Mouse (Mus musculus) brain, embryonic 14.5 days (tissue): ENCODE measurements around the gene Dock10.

ENCODE experiments used
- CTCF ChIP-seq: fragments of 200-500 bp; IDR thresholded peaks from 2 replicates; pipeline ENCODE4 v1.5.1; 2012; ENCODE audit warnings: inconsistent platforms, mild to moderate bottlenecking, moderate library complexity, borderline replicate concordance; ENCODE audit not compliant: insufficient read depth, insufficient read length; ENCODE audit errors: extremely low read depth
- POLR2A ChIP-seq: fragments of 200-500 bp; IDR thresholded peaks from 2 replicates; pipeline ENCODE4 v1.6.1; 2012; ENCODE audit warnings: mild to moderate bottlenecking, inconsistent platforms, borderline replicate concordance; ENCODE audit not compliant: poor library complexity, insufficient read depth, insufficient read length, severe bottlenecking; ENCODE audit errors: extremely low read depth

DNA sequence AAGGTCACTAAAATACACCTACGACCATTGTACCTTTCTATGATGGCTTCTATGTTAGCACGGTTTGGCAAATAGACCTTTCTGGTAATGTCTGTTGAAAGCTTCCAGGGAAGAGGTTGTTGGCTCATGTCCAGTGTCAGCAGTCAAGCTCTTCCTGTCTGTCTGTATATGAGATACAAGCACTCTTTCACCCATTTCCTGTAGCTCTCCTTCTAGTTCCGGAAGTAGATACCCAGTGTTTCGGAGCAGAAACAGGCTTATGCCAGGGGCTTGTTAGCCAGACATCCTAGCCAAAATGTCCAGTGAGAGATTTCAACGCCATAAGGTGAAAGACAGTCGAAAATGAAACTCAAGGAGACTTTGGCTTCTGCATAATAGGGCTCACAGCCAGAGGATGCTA is 38.9 kb downstream of the Dock10 start:
- TF ChIP-seq CTCF (no peak), POLR2A (no peak)
